Mouse (Mus musculus) myocyte (in vitro differentiated cells): ENCODE data around the gene Ltc4s.

Experiments used
- CEBPB ChIP-seq: IDR thresholded peaks from 2 replicates; pipeline ENCODE4 v1.6.1; 2011; ENCODE audit warnings: mild to moderate bottlenecking, moderate library complexity; ENCODE audit not compliant: poor library complexity, insufficient read depth, severe bottlenecking
- MAX ChIP-seq: IDR thresholded peaks from one replicate; pipeline ENCODE4 v1.6.1; 2011; ENCODE audit warnings: low read depth, mild to moderate bottlenecking, control low read depth
- MYOG ChIP-seq, 3 experiments: IDR thresholded peaks; one replicate each; pipeline ENCODE4 v1.6.1; 2011; ENCODE audit warnings: control low read depth in 2 of 3, low read depth in 2 of 3, mild to moderate bottlenecking in 2 of 3; ENCODE audit not compliant: insufficient read length in 2 of 3, control insufficient read depth in 1 of 3, insufficient read depth in 1 of 3
- POLR2A ChIP-seq: IDR thresholded peaks from one replicate; pipeline ENCODE4 v1.6.1; 2011; ENCODE audit warnings: low read depth, mild to moderate bottlenecking, control low read depth, moderate library complexity; ENCODE audit not compliant: insufficient read length
- POLR2AphosphoS2 ChIP-seq: IDR thresholded peaks from one replicate; pipeline ENCODE4 v1.6.1; 2011; ENCODE audit warnings: low read depth, control low read depth; ENCODE audit not compliant: insufficient read length
- REST ChIP-seq: IDR thresholded peaks from one replicate; pipeline ENCODE4 v1.6.1; 2011; ENCODE audit warnings: mild to moderate bottlenecking, control low read depth, moderate library complexity; ENCODE audit not compliant: insufficient read depth, insufficient read length
- SRF ChIP-seq: IDR thresholded peaks from one replicate; pipeline ENCODE4 v1.6.1; 2011; ENCODE audit warnings: low read depth; ENCODE audit not compliant: control insufficient read depth, insufficient read length
- TCF12 ChIP-seq: IDR thresholded peaks from one replicate; pipeline ENCODE4 v1.6.1; 2011; ENCODE audit warnings: mild to moderate bottlenecking, control low read depth; ENCODE audit not compliant: poor library complexity, insufficient read depth, severe bottlenecking
- USF1 ChIP-seq: IDR thresholded peaks from one replicate; pipeline ENCODE4 v1.6.1; 2011; ENCODE audit warnings: low read depth, mild to moderate bottlenecking, control low read depth, moderate library complexity

GRCm38 (mm10) chr11:50279005-50279404, 40.6 kb upstream of the Ltc4s start:
- no peak for TF ChIP-seq POLR2A
- TF ChIP-seq CEBPB, result no peak
- TF ChIP-seq USF1, result no peak
- no peak for TF ChIP-seq MAX
- no peak for TF ChIP-seq REST
- TF ChIP-seq TCF12, result no peak
- no peak for TF ChIP-seq SRF
- TF ChIP-seq POLR2AphosphoS2, result no peak
- TF ChIP-seq MYOG (IDR thresholded peaks at IDR 0.05; ENCODE audit: control insufficient read depth in 1 of 3, insufficient read depth in 1 of 3, insufficient read length in 2 of 3, low read depth in 2 of 3), result no peak
